Mouse (Mus musculus): ENCODE data around the gene Gm6583.
"Not testable (repeated sequence)": the region's sequence is repeated elsewhere in the genome, so short reads cannot be mapped to it uniquely, and the experiment has no call there.

Gene Gm6583

GRCm38 (mm10) chr5:112325546-112326445 lies 30.0 kb downstream of the Gm6583 start, which contains the start of gene Tfip11:
TSS of gene Tfip11 (plus strand) at chr5:112326358.
- peak; percentile 82 to 88 for DNase-seq (ENCODE audit: low read depth in 2 of 2, low spot score in 2 of 2)

DNA sequence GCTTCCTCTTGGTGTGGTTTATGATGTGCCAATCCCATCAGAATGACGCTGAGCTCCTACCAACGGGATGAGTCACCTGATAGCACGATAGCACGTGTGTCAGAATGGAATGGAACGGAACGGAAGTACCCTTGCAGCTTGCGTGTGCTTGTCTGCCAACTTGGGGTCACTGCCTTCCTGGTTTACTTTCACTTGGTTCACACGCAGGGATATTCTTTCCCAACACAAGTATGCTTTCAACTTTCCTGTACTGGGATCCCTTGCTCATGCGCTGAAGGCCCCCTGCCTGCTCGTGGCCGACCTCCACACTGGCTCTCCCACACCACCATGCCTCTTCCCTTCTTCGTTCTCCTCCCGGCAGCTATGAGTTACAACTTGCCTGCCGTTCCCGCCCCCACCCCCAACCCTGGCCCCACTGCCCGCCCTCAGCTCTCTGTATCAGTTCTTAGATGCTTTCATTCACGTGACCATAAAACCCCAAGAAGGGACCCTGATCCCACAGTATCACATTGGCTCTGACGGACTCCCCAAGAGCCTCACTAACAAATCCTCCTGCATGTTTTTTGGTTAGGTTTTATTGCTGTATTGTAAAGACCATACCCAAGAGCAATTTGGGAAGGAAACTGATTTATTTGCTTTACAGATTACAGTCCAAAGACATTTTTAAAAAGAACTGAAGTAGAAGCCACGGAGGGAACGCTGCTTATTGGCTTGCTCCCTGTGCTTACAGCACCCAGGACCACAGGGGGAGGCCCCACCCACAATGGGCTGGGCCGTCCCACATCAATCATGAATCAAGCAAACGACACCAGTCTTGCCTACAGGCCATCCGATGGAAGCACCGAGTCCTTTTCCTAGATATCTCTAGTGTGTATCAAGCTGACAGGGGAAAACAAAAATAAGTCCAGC lies 30.9 kb downstream of the Gm6583 start:
- DNase-seq (ENCODE audit: low read depth in 2 of 2, low spot score in 2 of 2) = peak; percentile 45 to 62

DNA sequence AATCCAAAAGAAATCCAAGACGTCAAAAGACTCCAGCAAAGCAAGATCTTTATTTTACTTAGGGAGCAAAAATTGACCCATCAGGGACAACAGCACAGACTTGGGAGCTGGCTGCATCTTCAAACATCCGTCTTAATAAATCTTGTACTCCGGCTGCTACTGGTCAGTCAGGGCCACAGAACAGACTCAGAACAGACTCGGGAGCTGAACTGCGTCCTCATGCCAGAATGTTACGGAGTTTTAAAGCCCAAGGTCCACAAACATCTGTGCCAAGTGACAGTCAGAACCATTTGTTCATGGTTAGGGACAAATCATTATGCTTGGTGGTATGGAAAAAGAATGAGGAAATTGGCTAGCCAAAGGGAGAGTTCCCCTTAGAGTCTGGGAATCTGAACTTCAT lies 32.6 kb downstream of the Gm6583 start:
- DNase-seq (ENCODE audit: low read depth in 2 of 2, low spot score in 2 of 2) = no peak

DNA sequence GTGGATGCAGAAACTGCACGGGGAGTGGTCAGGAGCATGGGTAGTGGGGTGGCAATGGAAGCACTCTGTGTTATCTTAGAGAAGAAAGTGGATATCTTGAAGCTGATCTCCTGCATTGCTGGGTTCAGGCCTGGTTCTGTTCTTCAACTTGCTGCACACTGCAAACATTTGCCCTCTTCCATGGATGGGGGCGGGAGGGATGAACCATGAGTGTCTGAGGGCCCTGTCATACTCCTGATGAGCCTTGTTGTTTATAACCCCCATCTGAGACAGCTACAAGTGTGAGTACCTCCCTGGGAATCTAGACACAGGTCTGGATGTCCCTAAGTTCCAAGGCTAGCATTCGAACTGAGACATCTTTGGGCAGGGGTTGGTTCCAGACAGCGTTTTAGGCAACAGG lies 34.5 kb downstream of the Gm6583 start:
- no peak for DNase-seq (ENCODE audit: low read depth in 2 of 2, low spot score in 2 of 2)

DNA sequence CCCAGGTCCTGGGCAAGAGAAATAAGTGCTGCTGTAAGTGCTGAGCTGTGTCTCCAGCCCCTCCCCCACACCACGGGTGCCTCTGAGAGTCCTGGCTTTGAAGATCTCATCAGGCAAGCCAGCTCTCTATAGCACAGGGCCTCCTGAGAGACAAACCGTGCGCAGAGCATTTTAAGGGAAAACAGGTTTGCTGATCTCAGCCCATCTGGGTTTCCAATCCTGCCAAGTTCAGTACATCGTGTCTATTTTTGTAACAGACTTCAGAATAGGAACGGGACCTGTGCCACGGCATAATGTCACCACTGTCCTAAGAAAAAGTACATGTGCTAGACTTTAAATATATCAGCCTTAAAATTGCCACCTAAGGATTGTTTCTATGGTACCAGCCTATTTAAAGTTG lies 34.9 kb downstream of the Gm6583 start:
- DNase-seq (ENCODE audit: low read depth in 2 of 2, low spot score in 2 of 2) = no peak

DNA sequence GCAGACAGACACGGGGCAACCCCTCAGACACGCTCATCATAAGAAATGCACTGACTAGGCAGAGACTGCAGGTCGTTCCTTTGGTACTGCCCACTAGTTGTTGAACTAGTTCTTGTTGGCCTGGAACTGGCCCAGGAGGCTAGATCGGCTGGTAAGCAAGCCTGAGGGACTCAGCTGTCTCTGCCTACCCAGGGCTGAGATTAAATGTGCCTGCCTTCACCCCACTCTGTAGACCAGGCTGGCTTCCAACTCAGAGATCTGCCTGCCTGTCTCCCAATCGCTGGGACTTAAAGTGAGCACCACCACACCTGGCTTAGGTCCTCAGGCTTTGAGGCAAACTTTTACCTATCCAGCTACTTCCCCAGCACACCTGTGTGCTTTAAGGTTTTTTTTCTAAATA lies 35.5 kb downstream of the Gm6583 start:
- no peak for DNase-seq (ENCODE audit: low read depth in 2 of 2, low spot score in 2 of 2)

GRCm38 (mm10) chr5:112319343-112319742 lies 36.5 kb downstream of the Gm6583 start:
- not testable (repeated sequence) for DNase-seq (ENCODE audit: low read depth in 2 of 2, low spot score in 2 of 2)

GRCm38 (mm10) chr5:112317328-112317727 lies 38.5 kb downstream of the Gm6583 start:
- no peak for DNase-seq (ENCODE audit: low read depth in 2 of 2, low spot score in 2 of 2)

- DNase-seq (ENCODE audit: low read depth in 2 of 2, low spot score in 2 of 2) = no peak
These were observed 39.4 kb downstream of the Gm6583 start for GRCm38 (mm10) chr5:112316468-112316867.

DNA sequence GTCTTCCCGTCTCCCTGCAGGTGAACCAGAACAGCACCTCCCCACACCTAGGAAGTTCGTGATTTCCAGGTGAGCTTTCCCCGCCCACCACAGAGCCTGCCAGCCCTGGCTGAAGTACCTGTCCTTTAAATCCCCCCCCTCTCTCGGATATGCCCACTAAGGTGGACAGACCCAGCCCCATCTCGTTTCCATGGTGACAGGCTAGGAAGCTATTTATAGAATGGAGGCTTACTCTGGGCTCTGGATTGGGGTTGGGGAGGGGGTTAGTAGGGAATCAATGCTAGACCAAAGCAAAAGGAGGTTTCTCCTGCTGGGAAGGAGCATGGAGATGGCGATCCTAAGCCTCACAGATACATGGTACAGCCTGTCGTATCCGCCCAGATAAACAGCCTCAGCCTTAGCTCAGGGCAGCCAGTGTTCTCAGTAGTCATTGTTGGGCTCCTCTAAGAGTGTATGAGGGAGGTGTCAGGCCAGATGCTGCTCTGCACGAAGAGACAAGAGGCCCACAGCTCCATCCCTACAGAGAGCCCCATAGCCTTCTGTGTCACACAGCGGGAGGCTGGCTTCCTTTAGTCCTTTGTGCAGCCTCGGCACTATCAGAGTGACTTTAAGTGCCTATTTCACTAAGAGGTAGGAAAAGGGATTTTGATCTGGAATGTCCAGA lies 42.5 kb downstream of the Gm6583 start:
- no peak for DNase-seq (ENCODE audit: low read depth in 2 of 2, low spot score in 2 of 2)

DNA sequence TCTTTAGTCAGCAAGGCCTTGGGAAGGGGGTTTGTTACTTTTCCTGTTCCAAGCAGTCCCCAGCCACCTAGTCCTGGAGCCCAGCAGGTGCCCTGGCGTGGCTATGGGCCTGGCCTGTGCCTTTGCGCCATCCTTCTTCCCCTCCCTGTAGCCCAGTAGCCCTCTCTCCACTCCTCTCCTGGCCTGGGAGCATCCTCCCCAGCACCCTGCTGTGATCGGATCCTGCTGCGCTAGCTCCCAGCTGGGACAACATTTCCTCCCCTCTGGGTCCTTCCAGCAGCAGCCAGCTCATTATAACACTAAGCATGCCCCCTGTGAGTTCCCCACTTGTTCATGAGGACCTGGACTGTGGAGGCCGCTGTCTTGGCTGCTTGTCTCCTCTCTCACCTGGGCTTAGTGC lies 50.0 kb downstream of the Gm6583 start:
- no peak for DNase-seq (ENCODE audit: low read depth in 2 of 2, low spot score in 2 of 2)

Measured in CD8-positive naive resting alpha-beta T cell, adult 2 months (primary cell).